Mouse (Mus musculus): ENCODE results near the gene Fgfrl1. TPM values are rescaled to one million over a fixed set of nuclear protein-coding genes. Genes with fewer than 3 reads are reported as not detected.

Fgfrl1 gene
- polyA plus RNA-seq, 1 experiment: 68.8 TPM

- no peak overlapping the region for H3K4me3 ChIP-seq (ENCODE audit: insufficient read depth, low read depth, low read length)
- peaks cover 9% of the 10 kb centered on the region; the same call in 1 of the 2 replicates for H3K4me1 ChIP-seq (ENCODE audit: control insufficient read depth, insufficient read depth, insufficient read length, low read length)
- H3K27ac ChIP-seq (replicated peaks; ENCODE audit: low read depth, low read length): no peak overlapping the region
Observed at GRCm38 (mm10) chr5:108676772-108677498, 15.2 kb upstream of the Fgfrl1 start.

- H3K4me1 ChIP-seq (ENCODE audit: control insufficient read depth, insufficient read depth, insufficient read length, low read length): peaks cover 9% of the 10 kb centered on the region; the same call in 1 of the 2 replicates
- H3K27ac ChIP-seq (replicated peaks; ENCODE audit: low read depth, low read length): no peak overlapping the region
- 0 out of 2 replicates have a peak overlapping the region, but pooled peaks have one; percentile 26 for H3K4me3 ChIP-seq (ENCODE audit: insufficient read depth, low read depth, low read length)
Observed at GRCm38 (mm10) chr5:108677605-108678295, 14.4 kb upstream of the Fgfrl1 start.

- no peak overlapping the region for H3K27ac ChIP-seq (replicated peaks; ENCODE audit: low read depth, low read length)
Observed at GRCm38 (mm10) chr5:108678296-108678854, 13.8 kb upstream of the Fgfrl1 start.

GRCm38 (mm10) chr5:108679909-108680308 is 12.3 kb upstream of the Fgfrl1 start:
- H3K4me1 ChIP-seq (ENCODE audit: control insufficient read depth, insufficient read depth, insufficient read length, low read length): peaks cover 9% of the 10 kb centered on the region; the same call in 1 of the 2 replicates
- no peak overlapping the region for H3K4me3 ChIP-seq (ENCODE audit: insufficient read depth, low read depth, low read length)
- H3K27ac ChIP-seq (replicated peaks; ENCODE audit: low read depth, low read length): no peak overlapping the region

More at GRCm38 (mm10) chr5:108678296-108678854, 13.8 kb upstream of the Fgfrl1 start:
- Histone ChIP-seq H3K4me3 (ENCODE audit: insufficient read depth, low read depth, low read length) (no peak overlapping the region), H3K4me1 (ENCODE audit: control insufficient read depth, insufficient read depth, insufficient read length, low read length) (peaks cover 9% of the 10 kb centered on the region; the same call in 1 of the 2 replicates)

- H3K4me3 ChIP-seq (ENCODE audit: insufficient read depth, low read depth, low read length): no peak overlapping the region
- no peak overlapping the region for H3K27ac ChIP-seq (replicated peaks; ENCODE audit: low read depth, low read length)
- peaks cover 9% of the 10 kb centered on the region; the same call in 1 of the 2 replicates for H3K4me1 ChIP-seq (ENCODE audit: control insufficient read depth, insufficient read depth, insufficient read length, low read length)
Observed at GRCm38 (mm10) chr5:108680871-108681270, 11.3 kb upstream of the Fgfrl1 start.

GRCm38 (mm10) chr5:108689091-108689490 is 3.1 kb upstream of the Fgfrl1 start:
- H3K27ac ChIP-seq (replicated peaks; ENCODE audit: low read depth, low read length): no peak overlapping the region
- H3K4me1 ChIP-seq (ENCODE audit: control insufficient read depth, insufficient read depth, insufficient read length, low read length): peaks cover 5% of the 10 kb centered on the region; the same call in 1 of the 2 replicates
- no peak overlapping the region for H3K4me3 ChIP-seq (ENCODE audit: insufficient read depth, low read depth, low read length)

- Histone ChIP-seq H3K27ac (replicated peaks; ENCODE audit: low read depth, low read length) (no peak overlapping the region), H3K4me1 (ENCODE audit: control insufficient read depth, insufficient read depth, insufficient read length, low read length) (peaks cover 5% of the 10 kb centered on the region; the same call in 1 of the 2 replicates), H3K4me3 (ENCODE audit: insufficient read depth, low read depth, low read length) (no peak overlapping the region)
Observed at GRCm38 (mm10) chr5:108691152-108691551, 1.0 kb upstream of the Fgfrl1 start.

- Histone ChIP-seq H3K27ac (replicated peaks; ENCODE audit: low read depth, low read length) (no peak overlapping the region), H3K4me3 (ENCODE audit: insufficient read depth, low read depth, low read length) (peak overlapping the region; percentile 94), H3K4me1 (ENCODE audit: control insufficient read depth, insufficient read depth, insufficient read length, low read length) (peaks cover 25% of the 10 kb centered on the region)
Observed at GRCm38 (mm10) chr5:108693872-108694288, 1.7 kb downstream of the Fgfrl1 start.

- Histone ChIP-seq H3K4me3 (ENCODE audit: insufficient read depth, low read depth, low read length) (peak overlapping the region; percentile 92), H3K27ac (replicated peaks; ENCODE audit: low read depth, low read length) (peak overlapping the region; percentile 86), H3K4me1 (ENCODE audit: control insufficient read depth, insufficient read depth, insufficient read length, low read length) (peaks cover 32% of the 10 kb centered on the region)
Observed at GRCm38 (mm10) chr5:108694352-108695261, 2.4 kb downstream of the Fgfrl1 start.

GRCm38 (mm10) chr5:108695861-108696260 is 3.7 kb downstream of the Fgfrl1 start:
- peak overlapping the region; percentile 90 for H3K27ac ChIP-seq (replicated peaks; ENCODE audit: low read depth, low read length)
- peaks cover 35% of the 10 kb centered on the region for H3K4me1 ChIP-seq (ENCODE audit: control insufficient read depth, insufficient read depth, insufficient read length, low read length)
- peak overlapping the region; percentile 92; the same call in 1 of the 2 replicates for H3K4me3 ChIP-seq (ENCODE audit: insufficient read depth, low read depth, low read length)

GRCm38 (mm10) chr5:108696542-108696941 is 4.4 kb downstream of the Fgfrl1 start:
- Histone ChIP-seq H3K27ac (replicated peaks; ENCODE audit: low read depth, low read length) (peak overlapping the region; percentile 90), H3K4me1 (ENCODE audit: control insufficient read depth, insufficient read depth, insufficient read length, low read length) (peaks cover 35% of the 10 kb centered on the region), H3K4me3 (ENCODE audit: insufficient read depth, low read depth, low read length) (no peak overlapping the region)

- Histone ChIP-seq H3K27ac (replicated peaks; ENCODE audit: low read depth, low read length) (peak overlapping the region; percentile 77), H3K4me3 (ENCODE audit: insufficient read depth, low read depth, low read length) (no peak overlapping the region), H3K4me1 (ENCODE audit: control insufficient read depth, insufficient read depth, insufficient read length, low read length) (peaks cover 35% of the 10 kb centered on the region)
Observed at GRCm38 (mm10) chr5:108697341-108697753, 5.2 kb downstream of the Fgfrl1 start.

- no peak overlapping the region for H3K27ac ChIP-seq (replicated peaks; ENCODE audit: low read depth, low read length)
- H3K4me3 ChIP-seq (ENCODE audit: insufficient read depth, low read depth, low read length): no peak overlapping the region
- H3K4me1 ChIP-seq (ENCODE audit: control insufficient read depth, insufficient read depth, insufficient read length, low read length): peaks cover 30% of the 10 kb centered on the region
Observed at GRCm38 (mm10) chr5:108700346-108700745, 8.2 kb downstream of the Fgfrl1 start.

GRCm38 (mm10) chr5:108701341-108702021 is 9.3 kb downstream of the Fgfrl1 start:
- no peak overlapping the region for H3K4me3 ChIP-seq (ENCODE audit: insufficient read depth, low read depth, low read length)
- H3K4me1 ChIP-seq (ENCODE audit: control insufficient read depth, insufficient read depth, insufficient read length, low read length): peaks cover 26% of the 10 kb centered on the region
- no peak overlapping the region for H3K27ac ChIP-seq (replicated peaks; ENCODE audit: low read depth, low read length)
